Comparison of ENCODE assay signal across 5 mouse cellular contexts in the genomic region with DNA sequence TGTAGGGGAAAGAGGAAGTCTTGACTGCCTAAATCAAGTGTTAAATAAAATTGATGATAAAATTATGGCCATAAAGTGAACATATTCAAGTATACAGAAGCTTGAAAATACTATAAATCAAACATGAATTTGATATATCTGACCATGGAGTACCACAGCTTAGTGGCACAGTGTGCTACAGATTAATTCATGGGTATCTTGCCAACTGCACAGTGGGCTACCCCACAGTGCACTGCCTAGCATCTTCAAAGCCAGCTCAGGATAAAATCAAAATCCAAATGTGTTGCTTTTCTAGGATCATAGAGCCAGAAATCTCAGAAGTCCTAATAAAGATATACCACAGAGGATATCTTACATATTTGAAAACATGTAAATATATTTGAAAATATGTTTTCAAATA. TPM values are rescaled to one million over a fixed set of nuclear protein-coding genes. Genes with fewer than 3 reads are reported as not detected.
"Had no signal": no experiment of that assay in that cellular context is flagged by ENCODE, and none has a peak within 500 bp of the region (broad histone marks: within the 10 kb centered on the region; RNA-seq: fewer than 3 reads in every experiment).

No protein-coding gene starts in this region.

RNA-seq across cellular contexts. Expression of a gene that starts 46.5 kb away (rescaled TPM):
- total RNA-seq: megakaryocyte progenitor cell, adult 5-6 weeks; megakaryocyte, adult 5-6 weeks; megakaryocyte-erythroid progenitor cell, adult 5-6 weeks; monocyte, adult 5-6 weeks had no signal
- polyA plus RNA-seq: macrophage had no signal
